Mouse (Mus musculus) colon, adult 2 months (tissue): Measurements from ENCODE around the gene Apol11a. TPM values are rescaled to one million over a fixed set of nuclear protein-coding genes. Genes with fewer than 3 reads are reported as not detected.

Source experiments
- polyA plus RNA-seq: library from polyadenylated mRNA; depleted of rRNA; stranded (reverse); fragments of >200 nt; gene quantifications from 2 replicates; pipeline ENCODE4 v1.2.3, GENCODE M21; 2012; rRNA removed

The Apol11a gene
- polyA plus RNA-seq, result not detected in 2 replicates

GRCm38 (mm10) chr15:77507966-77508365, at the start of gene Apol11a:
Gene Apol11a (plus strand): TSS chr15:77508271.

GRCm38 (mm10) chr15:77476693-77477092, 31.4 kb upstream of the Apol11a start, which contains the start of gene Apol10a:
Gene Apol10a (plus strand): TSS chr15:77477047.

GRCm38 (mm10) chr15:77533216-77533615, 25.1 kb downstream of the Apol11a start, which contains the start of gene Apol7c:
Gene Apol7c (minus strand): TSS chr15:77533316.

GRCm38 (mm10) chr15:77561792-77562191, 53.7 kb downstream of the Apol11a start, which contains the start of gene 1700025B11Rik:
Gene 1700025B11Rik (minus strand): TSS chr15:77561892.

Other genes with a start within 250 kb of the Apol11a start
- gene Rbfox2, start 201.3 kb upstream of the Apol11a start, polyA plus RNA-seq, result 50.7 and 51.9 TPM in 2 replicates
- 4.1 and 9.1 TPM in 2 replicates for gene Apol7a, start 109.2 kb upstream of the Apol11a start, polyA plus RNA-seq
- gene Apol9a, start 97.1 kb upstream of the Apol11a start, polyA plus RNA-seq, result 5.0 and 5.8 TPM in 2 replicates
- 0.14 TPM in 1 of 2 replicates, not detected in the other for gene Apol7b, start 60.8 kb upstream of the Apol11a start, polyA plus RNA-seq
- 10.6 and 16.7 TPM in 2 replicates for gene Apol10a, start 31.2 kb upstream of the Apol11a start, polyA plus RNA-seq
- 4.8 and 9.0 TPM in 2 replicates for gene Apol7c, start 25.0 kb downstream of the Apol11a start, polyA plus RNA-seq
- gene 1700025B11Rik, start 53.6 kb downstream of the Apol11a start, polyA plus RNA-seq, result not detected in 2 replicates
- 0.12 and 0.19 TPM in 2 replicates for gene Apol10b, start 87.9 kb downstream of the Apol11a start, polyA plus RNA-seq
- not detected in 2 replicates for gene Gm36245, start 91.0 kb downstream of the Apol11a start, polyA plus RNA-seq
- gene Apol11b, start 135.0 kb downstream of the Apol11a start, polyA plus RNA-seq, result 0.10 TPM in 1 of 2 replicates, not detected in the other
- gene Apol7e, start 190.6 kb downstream of the Apol11a start, polyA plus RNA-seq, result 1.1 and 1.4 TPM in 2 replicates
- 1.7 and 3.0 TPM in 2 replicates for gene Apol9b, start 220.8 kb downstream of the Apol11a start, polyA plus RNA-seq
- gene Apol8, start 248.7 kb downstream of the Apol11a start, polyA plus RNA-seq, result 0.06 and 0.15 TPM in 2 replicates